Mouse (Mus musculus) left cerebral cortex, postnatal 36 days (tissue): ENCODE results near the gene Nat8f5. TPM values are rescaled to one million over a fixed set of nuclear protein-coding genes. Genes with fewer than 3 reads are reported as not detected.
"Not testable (repeated sequence)": the region's sequence is repeated elsewhere in the genome, so short reads cannot be mapped to it uniquely, and the experiment has no call there.

Experiments used
- DNase-seq, 2 experiments: peaks; one replicate each; pipeline ENCODE4 v3.0.0; 2021 to 2022; ENCODE audit warnings: low spot score in 2 of 2, mixed read lengths in 1 of 2
- intact Hi-C: fragments of 180-260 bp; cut with DNase I; formaldehyde crosslinking; loops from one replicate; pipeline ENCODE4 v1.15.1; 2025
- microRNA-seq: library from miRNA; unstranded; fragments of <30 nt; microRNA quantifications from one replicate; pipeline ENCODE4 v1.2.0, GENCODE M21; 2022
- total RNA-seq, 2 experiments: library from RNA; stranded (reverse); gene quantifications; 2 replicates each; pipeline ENCODE4 v1.2.3; 2021

Gene Nat8f5
- total RNA-seq, 2 experiments from 2014 or later: 5.8 to 6.0 TPM

DNA sequence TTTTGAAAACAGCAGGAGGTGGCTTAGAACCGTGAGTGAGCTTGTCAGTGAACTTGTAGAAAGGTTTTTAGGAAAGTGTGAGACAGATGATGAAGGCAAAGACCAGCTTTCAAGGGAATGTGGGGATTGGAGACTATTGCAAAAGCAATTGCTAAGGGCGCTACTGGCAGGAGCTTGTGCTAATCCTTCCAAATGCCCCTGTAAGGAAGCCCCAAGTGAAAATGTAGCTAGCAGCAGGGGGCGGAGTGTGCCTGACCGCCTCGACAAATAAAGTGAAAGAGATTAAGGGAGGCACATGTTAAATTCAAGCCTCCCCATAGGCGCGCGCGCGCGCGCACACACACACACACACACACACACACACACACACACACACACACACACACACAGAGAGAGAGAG lies 16.5 kb upstream of the Nat8f5 start:
- DNase-seq, intact Hi-C loops: not testable (repeated sequence)

DNA sequence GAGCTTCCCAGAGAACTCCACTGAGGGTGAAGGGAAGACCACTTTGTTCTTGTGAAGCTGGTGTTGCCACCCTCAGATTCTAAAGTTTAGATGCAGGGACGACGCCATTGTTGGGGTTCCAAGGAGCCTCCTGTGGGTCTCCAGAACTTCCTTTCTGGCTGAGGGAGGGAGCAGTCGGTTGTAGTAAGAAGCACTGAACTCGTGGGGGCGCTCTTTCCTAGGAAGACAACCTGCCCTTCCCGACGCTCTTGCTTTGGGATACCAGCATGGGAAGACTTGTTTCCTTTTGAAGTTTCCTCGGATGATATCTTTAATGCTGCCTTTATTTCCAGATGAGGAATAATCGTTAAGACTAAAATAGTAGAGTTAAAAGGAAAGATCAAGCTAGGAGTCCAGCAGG lies 16.1 kb upstream of the Nat8f5 start:
- intact Hi-C loops: not testable (repeated sequence)
- peak; percentile 36 to 52 for DNase-seq

DNA sequence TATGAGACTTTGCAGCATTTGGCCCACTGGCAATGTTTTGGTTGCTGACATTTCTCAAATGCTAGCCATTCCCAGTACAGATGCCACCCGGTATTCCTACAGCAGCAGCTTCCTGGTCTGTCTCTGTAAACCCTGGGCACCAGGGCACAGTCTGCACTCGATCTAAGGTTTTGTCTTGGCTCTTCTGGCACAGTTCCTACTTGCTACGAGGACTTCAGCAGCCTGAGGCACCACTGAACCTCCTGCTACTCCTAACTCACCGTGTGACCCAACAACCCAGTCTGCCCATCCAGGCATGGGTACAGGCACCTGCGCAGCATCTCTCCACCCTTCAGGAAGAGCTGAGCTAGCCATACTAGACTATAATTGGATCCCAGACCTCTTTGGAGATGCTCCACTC lies 15.3 kb upstream of the Nat8f5 start:
- DNase-seq, intact Hi-C loops: not testable (repeated sequence)

DNA sequence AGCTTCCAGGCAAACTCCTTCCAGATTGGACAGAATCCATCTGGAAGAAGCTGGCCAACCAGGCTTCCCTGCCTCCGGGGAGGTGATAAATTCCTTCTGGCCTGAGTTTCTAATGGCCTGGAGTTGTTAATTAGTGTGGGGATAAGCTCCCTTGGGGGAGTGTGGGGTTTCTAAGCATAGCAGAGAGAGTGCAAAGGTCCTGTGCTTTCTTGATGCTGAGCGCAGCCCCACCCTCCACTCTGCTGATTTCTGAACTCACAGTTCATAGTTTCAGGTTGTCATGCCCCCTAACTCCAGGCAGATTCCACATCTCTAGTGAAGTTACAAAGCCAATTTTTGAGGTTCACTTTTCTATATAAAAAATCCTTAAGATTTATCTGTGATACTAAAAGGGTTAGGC lies 14.3 kb upstream of the Nat8f5 start:
- intact Hi-C loops, DNase-seq: not testable (repeated sequence)

DNA sequence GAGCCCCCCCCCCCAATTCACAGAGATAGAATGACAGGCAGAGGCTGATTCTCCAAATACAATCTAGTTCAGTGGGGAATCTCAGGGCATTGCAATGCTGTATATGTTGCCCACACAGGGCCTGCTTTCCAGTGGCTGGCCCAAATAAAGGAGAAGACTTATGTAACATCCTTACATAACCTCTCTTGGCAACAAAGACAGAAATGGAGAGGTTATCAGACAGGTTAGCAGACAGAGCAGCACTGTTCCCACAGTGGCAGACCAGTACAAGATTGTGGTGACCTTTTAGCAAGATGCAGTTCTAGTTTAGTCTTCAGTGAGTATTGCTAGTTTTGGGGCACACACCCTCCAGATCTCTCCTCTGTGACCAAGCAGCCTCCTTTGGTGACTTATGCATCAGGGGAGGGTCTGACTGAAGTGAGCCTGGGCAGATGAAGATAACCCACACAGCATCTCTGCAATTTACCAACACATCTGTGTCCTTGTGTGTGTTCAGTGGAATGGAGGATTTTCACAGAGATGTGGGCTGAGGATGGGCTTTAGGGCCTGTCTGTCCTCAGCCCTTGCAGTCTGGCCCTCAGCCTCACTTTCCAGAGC lies 13.8 kb upstream of the Nat8f5 start:
- DNase-seq, intact Hi-C loops: not testable (repeated sequence)

DNA sequence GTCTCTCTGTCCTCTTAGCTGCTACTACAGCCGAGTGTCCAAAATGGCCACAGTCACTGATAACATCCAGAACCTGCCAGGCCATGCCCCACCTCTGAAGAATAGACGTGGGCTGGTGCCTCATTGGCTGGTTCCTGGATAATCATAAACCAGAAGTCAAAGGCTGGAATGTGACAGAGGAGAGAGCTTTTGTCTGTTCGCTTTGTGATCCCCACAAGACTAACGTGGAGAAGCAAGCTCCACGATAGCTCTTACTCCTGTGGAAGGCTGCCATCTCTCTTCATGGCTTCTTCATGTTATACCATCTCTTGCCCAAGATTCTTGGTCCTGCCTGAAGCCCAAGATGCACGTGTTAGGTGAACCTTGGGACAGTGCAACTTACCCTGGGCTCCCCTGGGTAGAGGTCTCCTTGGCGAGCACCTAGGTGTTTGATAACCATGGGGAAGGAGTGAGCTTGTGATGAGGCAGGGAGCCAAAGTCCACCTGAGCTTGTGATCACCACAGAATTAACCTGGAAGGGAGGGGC lies 11.1 kb upstream of the Nat8f5 start, which contains the start of gene Nat8:
Nat8 (minus strand) TSS at position 287 of the 526 bp plus-strand sequence.
- intact Hi-C loops: no loop called here

DNA sequence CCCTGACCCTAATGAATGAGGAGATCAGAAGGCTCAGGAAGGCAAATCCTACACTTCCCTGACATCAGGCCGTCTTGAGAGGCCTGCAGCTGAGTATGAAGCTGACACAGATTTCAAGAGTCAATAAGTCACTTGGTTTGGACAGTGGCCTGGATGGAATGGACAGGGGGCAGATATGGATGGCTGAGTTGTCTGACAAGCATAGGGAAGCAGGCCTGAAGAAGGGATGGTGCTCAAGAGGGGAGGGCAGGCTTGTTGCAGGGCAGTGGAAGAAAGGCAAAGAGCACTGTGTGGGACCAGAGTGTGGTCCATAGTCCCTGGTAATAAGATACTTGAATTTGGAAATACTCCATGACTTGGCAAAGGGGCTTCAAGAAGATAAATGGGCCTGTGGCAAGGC lies 8.7 kb upstream of the Nat8f5 start:
- DNase-seq: no peak
- intact Hi-C loops: no loop called here

More for the DNA sequence above, 11.1 kb upstream of the Nat8f5 start, which contains the start of gene Nat8:
- no peak for DNase-seq

DNA sequence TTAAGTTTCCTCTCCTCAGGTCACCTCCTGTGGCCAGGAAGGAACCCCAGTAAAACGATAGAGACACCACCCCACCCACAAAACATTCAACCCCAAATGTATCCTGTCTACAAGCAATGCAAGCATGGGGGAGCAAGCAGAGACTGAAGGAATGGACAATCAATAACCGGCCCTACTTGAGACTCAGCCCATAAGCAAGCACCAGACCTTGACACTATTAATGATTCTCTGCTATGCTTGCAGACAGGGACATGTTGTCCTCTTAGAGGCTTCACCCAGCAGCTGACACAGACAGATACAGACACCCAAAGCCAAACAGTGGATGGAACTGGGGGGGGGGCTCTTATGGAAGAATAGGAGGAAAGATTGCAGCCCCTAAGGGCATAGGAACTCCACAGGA lies 5.1 kb upstream of the Nat8f5 start:
- no peak for DNase-seq
- intact Hi-C loops: no loop called here

DNA sequence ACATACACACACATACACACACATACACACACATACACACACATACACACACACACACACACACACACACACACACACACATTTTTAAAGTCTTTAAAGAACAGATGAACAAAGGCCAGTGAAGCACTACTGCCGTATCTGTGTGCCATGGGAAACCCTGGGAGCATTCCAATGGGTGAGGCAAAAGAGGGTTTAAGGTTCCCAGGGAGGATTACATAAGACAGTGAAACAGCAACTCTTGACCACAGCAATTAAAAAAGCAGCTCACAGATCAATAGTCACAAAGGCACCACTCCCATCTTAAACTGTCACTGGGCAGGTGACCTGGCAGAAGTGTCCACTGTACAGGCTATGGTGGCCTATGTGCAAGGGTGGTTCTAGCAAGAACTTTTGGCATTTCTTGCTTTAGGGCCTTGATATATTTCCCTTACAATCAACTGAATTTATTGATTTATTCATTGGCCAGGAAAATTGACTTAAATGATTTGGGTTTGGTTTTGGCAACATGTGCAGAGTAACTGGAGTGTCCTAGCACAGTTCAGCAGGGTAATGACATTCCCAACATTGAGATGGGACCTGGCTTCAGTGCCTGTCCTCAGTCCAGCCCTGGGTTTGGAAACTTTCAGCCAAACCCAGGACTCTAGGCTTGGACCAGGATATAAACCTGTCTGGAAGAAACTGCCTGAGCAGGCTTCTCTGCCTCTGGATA lies 2.8 kb upstream of the Nat8f5 start:
- intact Hi-C loops: no loop called here
- DNase-seq: no peak

DNA sequence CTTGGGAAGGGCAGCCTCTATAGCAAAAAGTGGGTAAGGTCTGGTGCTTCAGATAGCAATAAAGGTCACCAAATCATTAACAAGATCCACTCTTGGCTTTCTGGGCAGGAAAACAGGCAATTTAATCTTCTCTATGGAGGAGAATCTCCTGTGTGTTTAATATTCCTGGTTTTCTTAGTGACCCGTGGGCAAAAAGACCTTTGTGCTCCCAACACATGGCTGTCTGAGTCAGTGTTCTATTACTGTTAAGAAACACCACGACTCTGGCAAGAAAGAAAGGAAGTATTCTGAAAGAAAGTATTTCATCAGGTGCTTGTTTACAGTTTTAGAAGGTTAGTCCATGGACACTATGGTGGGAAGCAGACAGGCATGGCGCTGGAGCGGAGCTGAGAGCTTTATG lies 1.5 kb upstream of the Nat8f5 start:
- intact Hi-C loops: no loop called here
- no peak for DNase-seq

DNA sequence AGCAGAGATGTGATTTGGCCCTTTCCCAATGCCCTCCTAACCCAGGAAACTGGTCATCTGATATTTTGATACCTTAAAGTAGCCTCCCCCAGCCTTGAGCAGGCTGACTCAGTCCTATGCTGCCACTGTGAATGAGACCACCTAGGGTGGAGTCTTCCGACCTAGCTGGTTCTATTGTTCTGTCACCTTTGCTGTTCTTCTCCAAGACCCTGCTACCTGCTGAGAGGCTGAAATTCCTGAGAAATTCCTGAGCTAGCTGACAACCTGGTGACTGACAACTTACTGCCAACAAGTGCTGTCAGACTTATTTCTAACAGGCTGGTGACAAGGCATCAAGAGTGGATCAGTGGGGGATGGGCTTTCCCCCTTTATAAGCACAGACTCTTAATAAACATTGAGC lies 2.4 kb downstream of the Nat8f5 start:
- no peak for DNase-seq
- intact Hi-C loops: no loop called here

DNA sequence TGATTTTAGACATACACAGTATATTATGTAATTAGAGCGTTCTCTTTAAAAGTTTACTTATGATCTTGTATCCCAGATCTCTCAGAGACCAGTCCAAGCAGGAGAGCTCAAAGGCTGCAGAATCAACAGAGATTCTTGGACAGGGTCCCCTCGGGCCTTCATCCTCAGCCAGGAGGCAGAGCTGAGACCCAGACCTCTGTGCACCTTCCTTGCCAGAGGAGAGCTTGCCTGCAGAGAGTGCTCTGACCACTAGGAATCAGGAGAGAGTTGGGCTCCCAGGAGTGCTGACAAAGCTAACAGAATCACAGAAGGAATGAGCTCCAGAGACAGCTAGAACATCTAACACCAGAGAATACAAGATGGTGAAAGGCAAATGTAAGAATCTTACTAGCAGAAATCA lies 7.4 kb downstream of the Nat8f5 start:
- no peak for DNase-seq
- intact Hi-C loops: no loop called here

DNA sequence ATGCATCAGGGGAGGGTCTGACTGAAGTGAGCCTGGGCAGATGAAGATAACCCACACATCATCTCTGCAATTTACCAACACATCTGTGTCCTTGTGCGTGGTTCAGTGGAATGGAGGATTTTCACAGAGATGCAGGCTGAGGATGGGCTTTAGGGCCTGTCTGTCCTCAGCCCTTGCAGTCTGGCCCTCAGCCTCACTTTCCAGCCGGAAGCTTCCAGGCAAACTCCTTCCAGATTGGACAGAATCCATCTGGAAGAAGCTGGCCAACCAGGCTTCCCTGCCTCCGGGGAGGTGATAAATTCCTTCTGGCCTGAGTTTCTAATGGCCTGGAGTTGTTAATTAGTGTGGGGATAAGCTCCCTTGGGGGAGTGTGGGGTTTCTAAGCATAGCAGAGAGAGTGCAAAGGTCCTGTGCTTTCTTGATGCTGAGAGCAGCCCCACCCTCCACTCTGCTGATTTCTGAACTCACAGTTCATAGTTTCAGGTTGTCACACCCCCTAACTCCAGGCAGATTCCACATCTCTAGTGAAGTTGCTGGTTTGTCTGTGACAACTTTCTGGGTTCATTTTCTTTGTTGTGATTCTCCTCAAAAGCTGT lies 9.7 kb downstream of the Nat8f5 start:
- DNase-seq, intact Hi-C loops: not testable (repeated sequence)

DNA sequence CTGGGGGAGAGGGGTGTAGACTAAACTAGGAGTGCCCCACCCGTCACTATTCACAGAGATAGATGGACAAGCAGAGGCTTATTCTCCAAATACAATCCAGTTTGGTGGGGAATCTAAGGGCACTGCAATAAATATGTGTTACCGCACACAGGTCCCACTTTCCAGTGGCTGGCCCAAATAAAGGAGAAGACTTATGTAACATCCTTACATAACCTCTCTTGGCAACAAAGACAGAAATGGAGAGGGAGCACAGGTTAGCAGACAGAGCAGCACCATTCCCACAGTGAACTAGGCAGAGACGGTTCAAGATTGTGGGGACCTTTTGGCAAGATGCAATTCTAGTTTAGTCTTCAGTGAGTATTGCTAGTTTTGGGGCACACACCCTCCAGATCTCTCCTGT lies 10.3 kb downstream of the Nat8f5 start:
- intact Hi-C loops, DNase-seq: not testable (repeated sequence)

DNA sequence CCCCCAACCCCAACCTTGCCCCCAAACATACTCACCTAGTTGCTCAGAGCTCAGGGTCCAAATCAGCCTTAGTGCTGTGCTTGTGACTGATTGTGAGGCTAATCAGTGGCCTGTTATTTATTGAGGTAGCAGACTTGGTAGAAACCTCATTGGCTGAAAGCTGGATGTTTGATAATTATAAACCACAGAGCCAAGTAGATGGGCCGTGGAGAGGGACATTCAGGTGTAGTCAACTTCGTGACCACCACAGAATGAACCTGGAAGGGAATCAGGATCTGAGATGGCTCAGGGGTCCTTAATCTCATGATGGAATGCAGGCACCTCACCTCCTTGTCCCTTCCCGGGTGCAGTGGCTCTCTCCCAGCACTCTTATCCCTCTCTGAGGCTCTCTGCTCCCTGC lies 11.0 kb downstream of the Nat8f5 start:
- DNase-seq, intact Hi-C loops: not testable (repeated sequence)

DNA sequence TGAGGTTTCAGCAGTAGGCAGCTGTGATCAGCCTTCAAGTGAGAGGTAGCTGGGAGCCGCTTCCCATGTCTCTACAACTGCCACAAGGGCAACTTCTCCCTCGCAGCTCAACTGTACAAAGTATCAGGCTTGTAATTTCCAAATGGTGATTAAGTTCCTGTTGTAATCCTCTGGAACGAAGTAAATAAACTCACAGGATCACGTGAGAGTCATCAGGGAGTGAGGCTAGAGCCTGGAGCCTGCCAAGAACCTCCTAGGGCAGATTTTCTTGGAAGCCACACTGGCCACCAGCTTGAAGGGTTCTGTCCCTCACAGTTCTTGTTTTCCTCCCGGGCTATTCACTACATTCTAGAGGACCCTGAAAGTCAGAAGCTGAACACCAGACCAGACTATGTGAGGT lies 17.6 kb downstream of the Nat8f5 start:
- intact Hi-C loops, DNase-seq: not testable (repeated sequence)

Small RNA genes lying within 50 kb of the gene (microRNA-seq; reads per million reads assigned to microRNA genes)
- not detected for gene Mir6375

Other genes with a start within 250 kb of the Nat8f5 start
- gene Alms1, start 233.4 kb downstream of the Nat8f5 start, total RNA-seq: 10 to 100 TPM in 1 of 2 experiments, 1 to 10 TPM in 1; 6.7 to 11.0 TPM
- gene Nat8f7, start 107.8 kb downstream of the Nat8f5 start, total RNA-seq: 1 to 10 TPM; 3.4 to 4.2 TPM
- gene Nat8f3, start 55.2 kb downstream of the Nat8f5 start, total RNA-seq: 1 to 10 TPM; 3.1 to 3.7 TPM
- gene Nat8f6, start within 50 bp of the Nat8f5 start, total RNA-seq: 1 to 10 TPM; 1.1 to 2.8 TPM
- gene Nat8, start 11.1 kb upstream of the Nat8f5 start, total RNA-seq: 1 to 10 TPM; 2.7 to 3.6 TPM
- 1 to 10 TPM; 1.4 to 2.4 TPM for gene Nat8f2, start 48.2 kb upstream of the Nat8f5 start, total RNA-seq
- gene Nat8f4, start 83.9 kb upstream of the Nat8f5 start, total RNA-seq: 1 to 10 TPM; 6.5 to 8.3 TPM
- 10 to 100 TPM; 52.3 to 53.2 TPM for gene Tprkb, start 90.9 kb upstream of the Nat8f5 start, total RNA-seq
- gene Nat8f1, start 94.7 kb upstream of the Nat8f5 start, total RNA-seq: 10 to 100 TPM; 25.0 to 28.3 TPM
- 10 to 100 TPM; 47.4 to 96.1 TPM for gene Dusp11, start 140.7 kb upstream of the Nat8f5 start, total RNA-seq
- gene Figla, start 195.2 kb upstream of the Nat8f5 start, total RNA-seq: not detected
- 100 to 1,000 TPM; 220 to 232 TPM for gene Add2, start 207.7 kb upstream of the Nat8f5 start, total RNA-seq